Mouse (Mus musculus) ES-E14 (cell line): ENCODE results near the gene Ube2q2. TPM values are rescaled to one million over a fixed set of nuclear protein-coding genes. Genes with fewer than 3 reads are reported as not detected.
A peak's percentile ranks its signal among the peaks of the same experiment; 100 is the strongest.

Source experiments
- DNase-seq: peaks from one replicate; pipeline ENCODE4 v3.0.0-alpha.2; 2013; ENCODE audit warnings: low read depth, low spot score
- H3K27ac ChIP-seq: 2 replicates; pipeline ENCODE4 v1.5.1; 2012; ENCODE audit warnings: low read depth, mild to moderate bottlenecking, low read length, moderate library complexity, mixed read lengths; ENCODE audit not compliant: poor library complexity, insufficient read depth, severe bottlenecking
- H3K36me3 ChIP-seq: 2 replicates; pipeline ENCODE4 v1.6.1; 2012; ENCODE audit warnings: mild to moderate bottlenecking, low read length, moderate library complexity, mixed read lengths; ENCODE audit not compliant: control insufficient read depth, poor library complexity, insufficient read depth, severe bottlenecking
- H3K4me1 ChIP-seq, 2 experiments: fragments of 150-350 bp in 1 of 2; sonication (generic) in 1 of 2; 2 replicates each; pipeline ENCODE4 v1.6.1; 2012; ENCODE audit warnings: low read length in 2 of 2, mild to moderate bottlenecking in 1 of 2, mixed read lengths in 1 of 2; ENCODE audit not compliant: control insufficient read depth in 2 of 2, insufficient read depth in 2 of 2, poor library complexity in 1 of 2
- H3K4me3 ChIP-seq, 2 experiments: fragments of 150-350 bp in 1 of 2; sonication (generic) in 1 of 2; 2 replicates each; pipeline ENCODE4 v1.5.1; 2012; ENCODE audit warnings: low read length in 2 of 2, low read depth in 1 of 2, mild to moderate bottlenecking in 1 of 2, mixed read lengths in 1 of 2; ENCODE audit not compliant: insufficient read depth in 1 of 2, poor library complexity in 1 of 2, severe bottlenecking in 1 of 2
- H3K9ac ChIP-seq: 2 replicates; pipeline ENCODE4 v1.6.1; 2012; ENCODE audit warnings: low read depth, mild to moderate bottlenecking, low read length, mixed read lengths; ENCODE audit not compliant: poor library complexity, insufficient read depth, severe bottlenecking
- H3K9me3 ChIP-seq: fragments of 150-350 bp; sonication (generic); 2 replicates; pipeline ENCODE4 v1.6.1; 2012; ENCODE audit warnings: low read depth, mild to moderate bottlenecking, low read length; ENCODE audit not compliant: control insufficient read depth, insufficient read depth
- CHD2 ChIP-seq: IDR thresholded peaks from 2 replicates; pipeline ENCODE4 v1.6.1; 2014; ENCODE audit warnings: mild to moderate bottlenecking, low read depth, low read length, inconsistent platforms
- HCFC1 ChIP-seq: IDR thresholded peaks from 2 replicates; pipeline ENCODE4 v1.6.1; 2012; ENCODE audit warnings: low read length, inconsistent platforms, borderline replicate concordance; ENCODE audit not compliant: insufficient read depth
- MAFK ChIP-seq: IDR thresholded peaks from 2 replicates; pipeline ENCODE4 v1.6.1; 2014; ENCODE audit warnings: mild to moderate bottlenecking, low read depth, low read length, inconsistent platforms; ENCODE audit not compliant: insufficient read depth
- ZC3H11A ChIP-seq: IDR thresholded peaks from 2 replicates; pipeline ENCODE4 v1.6.1; 2012; ENCODE audit warnings: low read depth, mild to moderate bottlenecking, inconsistent platforms, low read length, borderline replicate concordance
- ZNF384 ChIP-seq: IDR thresholded peaks from 2 replicates; pipeline ENCODE4 v1.6.1; 2012; ENCODE audit warnings: low read depth, low read length, inconsistent platforms
- in situ Hi-C, 2 experiments: fragments of 600-800 bp; cut with MboI; formaldehyde crosslinking; loops; one replicate each; pipeline ENCODE4 v1.15.1; 2025; ENCODE audit warnings: low sequenced_read_pairs in 2 of 2, inconsistent platforms in 1 of 2; ENCODE audit not compliant: unreplicated experiment in 2 of 2
- total RNA-seq: library from RNA; depleted of rRNA; stranded (reverse); fragments of 300-350 nt; gene quantifications from 2 replicates; pipeline ENCODE4 v1.2.3, GENCODE M21; 2012

Ube2q2 gene
- total RNA-seq, 1 experiment: 24.9 TPM

- peaks cover 5 to 9% of the 10 kb centered on the region in 2 experiments for H3K4me1 ChIP-seq
- H3K36me3 ChIP-seq: 0 out of 2 replicates have a peak, but pooled peaks cover 4% of the 10 kb centered on the region
- no peak for TF ChIP-seq HCFC1
- no peak for TF ChIP-seq ZC3H11A
- TF ChIP-seq ZNF384: no peak
- no peak for TF ChIP-seq MAFK
- TF ChIP-seq CHD2: no peak
- H3K9ac ChIP-seq: peak overlapping the region; percentile 88
- no peak for DNase-seq
- H3K9me3 ChIP-seq: no peaks in the 10 kb centered on the region
- H3K4me3 ChIP-seq: peak overlapping the region; percentile 88 to 95
- in situ Hi-C loops: no loop called here
- H3K27ac ChIP-seq: no peak overlapping the region
These were observed 1.6 kb downstream of the Ube2q2 start for GRCm38 (mm10) chr9:55150279-55150726.

- TF ChIP-seq ZNF384 (no peak), ZC3H11A (no peak), MAFK (no peak), CHD2 (no peak), HCFC1 (no peak)
- peaks cover 5 to 9% of the 10 kb centered on the region in 2 experiments for H3K4me1 ChIP-seq
- peak overlapping the region in 1 of 2 experiments; percentile 95; a peak in 1 of 4 replicates for H3K4me3 ChIP-seq
- H3K36me3 ChIP-seq: 0 out of 2 replicates have a peak, but pooled peaks cover 4% of the 10 kb centered on the region
- DNase-seq: no peak
- no peak overlapping the region for H3K9ac ChIP-seq
- no peaks in the 10 kb centered on the region for H3K9me3 ChIP-seq
- in situ Hi-C loops: no loop called here
- no peak overlapping the region for H3K27ac ChIP-seq
These were observed 2.4 kb downstream of the Ube2q2 start for GRCm38 (mm10) chr9:55151096-55151495.

GRCm38 (mm10) chr9:55152935-55153334 lies 4.3 kb downstream of the Ube2q2 start:
- H3K4me1 ChIP-seq: peaks cover 5 to 9% of the 10 kb centered on the region in 2 experiments
- 0 out of 2 replicates have a peak, but pooled peaks cover 4% of the 10 kb centered on the region for H3K36me3 ChIP-seq
- H3K27ac ChIP-seq: no peak overlapping the region
- in situ Hi-C loops: no loop called here
- no peak overlapping the region for H3K4me3 ChIP-seq
- no peak for TF ChIP-seq MAFK
- no peak for TF ChIP-seq CHD2
- TF ChIP-seq ZC3H11A: no peak
- TF ChIP-seq ZNF384: no peak
- no peak for TF ChIP-seq HCFC1
- H3K9me3 ChIP-seq: no peaks in the 10 kb centered on the region
- H3K9ac ChIP-seq: no peak overlapping the region
- DNase-seq: no peak

GRCm38 (mm10) chr9:55170655-55171412 lies 22.2 kb downstream of the Ube2q2 start:
- H3K4me1 ChIP-seq: peaks cover 3 to 9% of the 10 kb centered on the region in 2 experiments; a peak in 3 of 4 replicates
- no peak for TF ChIP-seq ZNF384
- TF ChIP-seq CHD2: no peak
- TF ChIP-seq MAFK: no peak
- TF ChIP-seq ZC3H11A: no peak
- TF ChIP-seq HCFC1: no peak
- H3K9ac ChIP-seq: no peak overlapping the region
- no peak overlapping the region for H3K4me3 ChIP-seq
- no peaks in the 10 kb centered on the region for H3K9me3 ChIP-seq
- peaks cover 2% of the 10 kb centered on the region for H3K36me3 ChIP-seq
- DNase-seq: no peak
- no peak overlapping the region for H3K27ac ChIP-seq
- in situ Hi-C loops: no loop called here
